Mouse (Mus musculus) retina, postnatal 7 days (tissue): ENCODE results near the gene Gm44511.
"Not testable (repeated sequence)": the region's sequence is repeated elsewhere in the genome, so short reads cannot be mapped to it uniquely, and the experiment has no call there.

Experiments
- DNase-seq: peaks from one replicate; pipeline ENCODE4 v3.0.0-alpha.2; 2012; ENCODE audit warnings: low read depth, low spot score

Gm44511 gene

DNA sequence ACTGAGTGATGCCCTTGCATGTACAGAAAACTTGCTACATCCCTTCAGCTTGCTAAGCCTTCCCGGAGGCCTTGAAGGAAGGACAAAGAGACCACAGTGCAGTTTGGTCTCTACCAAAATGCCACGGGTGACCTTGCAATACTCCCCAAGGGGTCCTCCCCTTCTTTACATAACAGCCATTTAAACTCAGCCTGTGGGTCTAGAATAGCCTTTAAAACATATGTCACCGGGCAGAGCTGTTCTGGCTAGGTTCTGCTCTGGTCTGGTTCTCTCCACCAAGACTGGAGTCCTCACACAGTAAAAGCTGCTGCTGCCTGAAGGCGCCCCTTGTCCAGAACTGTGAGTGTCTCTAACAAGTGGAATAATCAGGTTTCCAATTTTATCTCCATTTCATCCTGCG lies 25.4 kb downstream of the Gm44511 start:
- DNase-seq, result not testable (repeated sequence)

DNA sequence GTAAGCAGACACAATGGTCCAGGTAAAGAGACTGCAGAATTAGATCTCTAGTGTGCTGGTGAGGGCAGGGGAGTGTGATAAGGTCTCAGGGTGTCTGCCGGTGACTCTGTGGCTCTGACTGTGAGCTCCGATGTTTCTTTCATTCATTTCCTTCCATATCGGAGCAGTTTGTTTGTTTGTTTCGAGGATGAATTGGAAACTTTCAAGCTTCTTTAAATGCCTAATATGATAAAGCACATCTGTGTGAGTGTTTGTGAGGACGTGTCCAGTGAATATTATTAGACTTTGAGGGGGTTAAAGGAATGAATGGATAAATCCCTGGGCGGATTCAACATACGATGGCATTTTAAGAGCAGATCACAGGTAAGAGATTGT lies 26.2 kb downstream of the Gm44511 start:
- DNase-seq, result no peak

DNA sequence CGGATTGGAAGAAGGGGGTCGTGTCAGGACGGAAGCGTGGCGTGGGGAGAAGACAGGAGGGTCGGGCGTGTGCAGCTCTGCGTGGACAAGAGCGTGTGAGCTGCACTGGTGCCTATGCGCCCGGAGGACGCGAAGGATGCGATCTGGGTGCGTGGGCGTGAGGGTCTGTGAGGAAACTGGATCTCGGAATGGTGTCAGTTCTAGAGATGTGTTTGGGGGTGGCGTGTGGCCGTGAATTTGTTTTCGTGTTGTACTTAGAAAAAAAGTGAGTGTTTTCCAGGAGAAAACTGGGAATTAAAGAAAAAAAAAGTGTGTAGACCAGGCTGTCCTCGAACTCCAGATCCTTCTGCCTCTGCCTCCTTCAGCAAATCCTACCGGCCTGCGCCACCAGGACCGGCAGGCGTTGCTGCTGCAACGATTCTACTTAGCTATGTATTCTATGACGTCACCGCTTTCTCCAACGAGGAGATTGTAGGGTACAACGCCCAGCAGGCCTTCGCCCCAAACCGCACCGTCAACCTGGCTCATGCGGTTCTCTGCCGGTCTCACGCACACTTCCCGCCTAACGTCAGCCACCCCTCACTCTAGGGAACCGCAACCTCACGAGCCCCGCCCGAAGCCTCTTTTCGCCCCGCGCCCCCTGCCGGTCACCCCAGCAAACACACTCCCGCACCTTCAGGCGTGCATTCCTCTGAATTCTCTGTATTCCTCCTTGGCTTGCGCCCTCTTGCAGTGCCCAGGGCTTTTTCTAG lies 26.8 kb downstream of the Gm44511 start:
- DNase-seq, result peak; percentile 90

DNA sequence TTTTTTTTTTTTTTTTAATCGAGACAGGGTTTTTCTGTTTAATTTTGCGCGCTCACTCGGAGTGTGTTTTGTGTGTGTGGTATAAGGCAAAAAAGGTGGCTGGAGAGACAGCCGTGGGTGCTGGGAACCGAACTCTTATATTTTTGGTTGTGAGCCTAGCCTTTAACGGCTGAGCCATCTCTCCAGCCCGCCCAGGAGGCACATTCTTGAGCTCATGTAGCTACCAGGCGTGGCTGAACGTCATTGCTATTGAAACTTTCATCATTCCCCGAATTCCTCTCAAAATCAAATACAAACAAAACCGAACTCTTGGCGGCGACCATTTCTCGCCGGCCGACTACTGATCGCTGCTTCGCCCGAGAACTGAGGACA lies 27.4 kb downstream of the Gm44511 start:
- peak; percentile 69 for DNase-seq

DNA sequence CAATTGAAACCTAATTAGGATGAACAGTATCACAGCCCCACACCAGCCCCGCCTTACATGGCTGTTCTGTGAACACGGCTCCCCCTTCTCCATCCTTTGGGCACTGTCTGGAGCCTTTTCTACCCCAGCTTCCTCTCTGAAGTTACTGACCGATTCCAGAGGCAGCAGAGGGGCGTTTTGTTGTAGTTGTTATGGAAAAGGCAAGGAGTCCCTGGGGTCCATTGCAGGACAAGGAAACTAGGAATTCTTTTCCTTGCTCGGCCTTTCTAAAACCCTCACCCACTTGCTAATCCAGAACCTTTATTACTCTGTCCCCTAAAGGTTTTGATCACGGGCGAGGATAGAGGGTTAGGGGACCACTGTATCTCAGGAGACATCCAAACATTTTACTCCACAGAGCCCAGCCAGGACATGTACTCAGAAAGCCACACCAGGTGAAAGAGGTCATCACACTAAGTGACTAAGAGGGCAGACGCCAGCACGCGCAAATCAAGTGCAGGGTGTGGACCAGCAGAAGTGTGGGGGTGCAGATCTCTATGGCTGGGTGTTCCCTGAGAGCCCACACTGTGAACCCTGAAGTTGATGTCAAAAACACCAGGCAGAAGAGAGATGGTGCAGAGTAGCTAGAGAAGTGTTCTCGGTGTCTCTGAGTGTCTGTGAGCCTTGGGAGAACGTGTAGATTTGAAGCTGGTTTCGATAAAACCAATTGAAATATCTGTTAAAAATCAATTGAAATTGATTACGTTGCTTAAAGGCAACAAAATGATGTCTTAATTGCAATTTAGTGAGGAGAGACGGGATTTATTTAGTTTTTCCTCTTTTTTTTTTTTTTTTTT lies 28.0 kb downstream of the Gm44511 start:
- DNase-seq, result no peak

DNA sequence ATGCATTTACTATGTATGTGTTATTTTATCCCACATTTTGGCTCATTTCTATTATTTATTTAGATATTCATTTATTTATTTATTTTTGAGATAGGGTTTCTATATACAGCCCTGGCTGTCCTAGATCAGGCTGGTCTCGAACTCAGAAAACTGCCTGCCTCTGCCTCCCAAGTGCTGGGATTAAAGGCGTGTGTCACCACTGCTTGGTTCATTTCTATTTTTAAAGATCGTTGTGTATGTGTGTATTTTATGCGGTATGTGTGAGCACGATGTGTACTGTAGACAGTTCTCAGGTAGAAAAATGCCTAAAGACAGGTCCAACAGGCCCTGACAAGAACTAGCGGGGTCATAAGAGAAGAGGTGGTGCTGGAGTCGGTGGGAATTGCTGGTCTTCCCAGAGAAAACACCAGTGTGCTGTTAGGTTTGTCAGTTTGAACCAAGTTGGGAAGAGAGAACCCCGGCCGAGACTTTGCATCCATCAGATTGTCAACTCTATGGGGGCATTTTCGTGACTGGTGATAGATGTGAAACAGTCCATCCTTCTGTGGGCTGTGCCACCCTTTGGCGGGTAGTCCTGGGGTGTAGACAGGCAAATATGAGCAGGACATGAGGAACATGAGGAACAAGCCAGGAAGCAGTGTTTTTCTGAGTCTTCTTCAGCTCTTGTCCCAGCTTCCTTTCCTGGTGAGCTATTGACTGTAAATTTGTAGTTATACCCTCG lies 28.8 kb downstream of the Gm44511 start:
- no peak for DNase-seq

DNA sequence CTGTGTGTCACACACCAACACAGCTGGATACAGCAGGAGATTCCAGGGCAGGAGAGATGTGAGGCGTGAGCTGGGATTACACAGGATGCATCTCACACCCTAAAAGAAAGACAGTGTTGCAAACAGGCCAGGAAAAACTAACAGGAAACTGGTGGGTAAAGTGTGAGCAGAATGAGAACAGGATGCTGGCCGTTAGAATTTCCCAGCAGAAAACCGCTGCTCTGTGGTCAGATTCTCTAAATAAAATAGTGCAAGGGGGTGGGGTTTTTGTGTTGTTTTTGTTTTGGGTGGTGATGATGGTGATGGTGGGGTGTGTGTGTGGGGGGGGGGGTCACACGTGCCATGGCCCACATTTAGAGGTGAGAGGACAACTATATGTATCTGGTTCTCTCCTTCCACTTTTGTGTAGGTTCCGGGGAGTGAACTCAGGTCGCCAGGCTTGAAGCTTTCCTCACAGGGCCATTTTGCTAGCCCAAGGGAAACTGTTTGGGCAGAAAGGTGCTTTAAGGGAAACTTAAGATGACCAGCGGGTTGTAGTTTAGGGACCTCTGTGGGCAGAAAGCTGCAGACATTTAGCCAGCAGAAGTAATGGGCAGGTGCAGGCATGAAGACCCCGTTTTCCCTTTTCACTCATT lies 29.7 kb downstream of the Gm44511 start:
- DNase-seq, result no peak

DNA sequence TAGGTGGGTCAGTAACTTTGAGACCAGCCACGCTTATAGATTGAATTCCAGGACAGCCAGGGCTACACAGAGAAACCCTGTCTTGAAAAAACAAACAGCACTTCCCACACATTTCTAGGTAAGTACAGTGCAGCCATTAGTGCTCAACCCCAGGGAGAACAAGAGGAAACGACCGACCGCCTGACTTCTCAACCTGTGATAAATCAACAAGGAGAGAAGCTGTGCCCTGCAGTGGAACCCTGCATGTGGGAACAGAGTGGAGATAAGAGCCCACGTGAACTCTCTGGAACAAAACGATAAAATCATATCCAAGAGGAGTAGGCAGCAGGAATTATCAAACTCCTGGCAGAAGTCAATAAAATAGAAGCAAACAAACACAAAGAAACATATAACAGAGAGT lies 32.4 kb downstream of the Gm44511 start:
- no peak for DNase-seq

DNA sequence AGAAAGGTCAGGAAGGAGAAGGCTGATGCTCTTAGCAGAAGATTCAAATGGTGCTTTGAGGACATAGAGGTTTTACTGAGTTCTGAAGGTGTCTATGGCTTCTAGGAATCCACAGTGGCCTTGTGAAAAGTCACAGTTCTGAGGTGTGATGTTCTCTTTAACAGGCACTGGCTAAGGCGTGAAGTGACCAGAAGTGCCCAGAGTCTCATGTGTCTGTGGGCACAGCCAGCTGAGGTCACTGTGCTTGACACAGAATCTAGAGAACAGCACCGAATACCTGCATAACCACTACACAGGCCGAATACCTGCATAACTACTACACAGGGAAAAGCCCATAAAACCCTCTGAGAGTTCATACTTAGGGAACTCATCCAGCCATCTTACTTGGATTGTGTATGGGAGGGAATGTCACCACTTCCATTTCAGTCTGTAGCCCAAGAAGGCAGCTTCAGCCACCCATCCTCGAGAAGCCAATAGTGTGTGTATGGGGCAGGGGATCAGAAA lies 35.6 kb downstream of the Gm44511 start:
- not testable (repeated sequence) for DNase-seq

DNA sequence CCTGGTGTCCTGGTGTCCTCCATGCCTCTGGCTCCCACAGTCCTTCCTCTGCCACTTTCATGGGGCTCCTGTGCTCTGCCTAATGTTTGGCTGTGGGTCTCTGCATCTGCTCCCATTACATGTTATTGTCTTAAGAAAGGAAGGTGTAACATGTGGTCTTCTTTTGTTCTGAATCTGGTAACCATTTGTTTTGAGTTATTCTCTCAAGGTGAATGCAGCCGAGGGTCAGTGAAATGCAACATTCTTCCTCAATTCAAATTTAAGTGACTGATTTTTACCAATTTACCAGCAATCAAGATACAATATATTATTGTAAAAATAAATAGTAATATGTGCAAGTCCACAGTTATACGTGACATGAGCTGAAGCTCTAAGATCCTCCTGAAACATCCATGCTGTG lies 37.0 kb downstream of the Gm44511 start, which contains the start of gene Klrb1c:
Gene Klrb1c, minus strand, starts transcription at position 101 of the 400 bp plus-strand sequence.
- no peak for DNase-seq

DNA sequence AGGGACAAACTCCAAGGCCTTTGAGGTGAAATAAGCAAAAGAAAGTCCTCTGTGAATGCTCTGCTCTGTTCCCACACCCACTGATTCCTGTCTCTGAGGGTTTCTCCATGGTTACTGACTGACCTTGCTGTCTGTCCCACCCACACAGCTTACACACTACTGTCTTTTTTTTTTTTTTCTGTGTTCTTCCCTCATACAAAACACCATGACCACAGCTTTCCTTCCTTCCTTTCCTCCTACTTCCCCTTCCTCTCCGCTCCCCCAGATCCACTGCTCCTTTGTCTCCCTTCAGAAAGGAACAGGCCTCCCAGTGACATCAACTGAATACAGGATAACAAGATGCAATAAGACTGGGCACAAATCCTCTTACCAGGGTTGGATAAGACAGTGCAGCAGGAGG lies 37.6 kb downstream of the Gm44511 start:
- no peak for DNase-seq

DNA sequence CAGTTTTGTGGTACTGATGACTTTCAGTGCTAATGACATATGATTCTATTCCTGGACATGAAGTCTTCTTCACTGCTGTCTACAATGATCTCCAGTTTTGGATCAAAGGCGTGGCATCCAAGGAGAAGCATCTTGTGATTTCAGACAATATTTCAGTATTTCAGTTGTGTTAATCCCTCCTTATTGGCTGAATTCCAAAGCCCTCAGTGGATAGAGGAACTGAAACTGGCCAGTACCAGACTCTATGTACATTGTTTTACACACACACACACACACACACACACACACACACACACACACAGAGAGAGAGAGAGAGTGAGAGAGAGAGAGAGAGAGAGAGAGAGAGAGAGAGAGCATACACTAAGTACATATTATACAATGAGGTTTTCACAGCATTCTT lies 39.7 kb downstream of the Gm44511 start:
- not testable (repeated sequence) for DNase-seq

DNA sequence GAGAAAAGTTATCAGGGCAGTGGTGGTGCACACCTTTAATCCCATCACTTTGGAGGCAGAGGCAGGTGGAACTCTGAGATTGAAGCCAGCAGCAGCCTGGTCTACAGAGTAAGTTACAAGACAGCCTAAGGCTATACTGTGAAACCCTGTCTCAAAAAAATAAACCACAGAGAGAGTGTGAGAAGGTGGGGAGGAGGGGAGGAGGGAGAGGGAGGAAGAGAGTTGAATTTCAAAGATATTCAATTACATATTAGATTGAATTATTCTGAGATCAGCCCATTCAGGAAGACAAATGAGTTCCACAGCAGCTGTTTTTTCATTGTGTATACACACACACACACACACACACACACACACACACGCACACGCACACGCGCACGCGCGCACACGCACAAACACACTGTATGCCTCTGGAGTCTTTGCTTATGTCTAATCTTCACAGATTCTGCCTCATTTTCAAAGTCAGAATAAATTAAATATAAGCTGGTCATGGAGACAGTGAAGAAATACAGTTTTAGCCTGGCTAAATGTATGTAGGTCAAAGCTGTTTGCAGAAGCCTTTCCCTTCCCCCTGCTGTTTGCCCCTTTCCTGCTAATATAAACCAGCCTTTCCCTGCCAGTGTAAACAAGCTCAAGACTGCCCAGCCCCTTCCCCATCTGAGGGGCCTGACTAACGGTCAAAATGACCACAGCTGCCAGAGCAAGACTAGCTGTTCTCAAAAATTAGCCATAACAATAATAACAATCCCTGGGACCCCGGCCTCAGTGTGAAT lies 56.4 kb downstream of the Gm44511 start:
- DNase-seq, result peak; percentile 19

DNA sequence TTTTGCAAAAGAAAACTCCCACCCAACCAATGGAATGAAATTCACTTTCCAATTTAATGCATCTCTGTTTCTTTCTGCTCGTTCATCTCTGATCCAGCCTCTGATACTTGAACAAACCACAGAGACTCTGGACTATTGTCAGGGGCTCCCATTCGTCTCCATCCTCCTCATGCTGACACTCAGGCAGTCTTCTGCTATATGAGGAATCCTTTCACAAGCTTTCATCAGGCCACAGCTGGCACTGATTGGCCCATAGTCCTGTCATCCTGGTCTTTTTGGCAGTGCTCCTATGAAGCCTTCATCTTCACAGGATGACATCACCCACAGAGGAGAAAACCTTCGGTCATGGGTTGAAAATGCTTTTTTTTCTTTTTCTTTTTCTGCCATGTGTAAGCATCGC lies 58.1 kb downstream of the Gm44511 start:
- no peak for DNase-seq

DNA sequence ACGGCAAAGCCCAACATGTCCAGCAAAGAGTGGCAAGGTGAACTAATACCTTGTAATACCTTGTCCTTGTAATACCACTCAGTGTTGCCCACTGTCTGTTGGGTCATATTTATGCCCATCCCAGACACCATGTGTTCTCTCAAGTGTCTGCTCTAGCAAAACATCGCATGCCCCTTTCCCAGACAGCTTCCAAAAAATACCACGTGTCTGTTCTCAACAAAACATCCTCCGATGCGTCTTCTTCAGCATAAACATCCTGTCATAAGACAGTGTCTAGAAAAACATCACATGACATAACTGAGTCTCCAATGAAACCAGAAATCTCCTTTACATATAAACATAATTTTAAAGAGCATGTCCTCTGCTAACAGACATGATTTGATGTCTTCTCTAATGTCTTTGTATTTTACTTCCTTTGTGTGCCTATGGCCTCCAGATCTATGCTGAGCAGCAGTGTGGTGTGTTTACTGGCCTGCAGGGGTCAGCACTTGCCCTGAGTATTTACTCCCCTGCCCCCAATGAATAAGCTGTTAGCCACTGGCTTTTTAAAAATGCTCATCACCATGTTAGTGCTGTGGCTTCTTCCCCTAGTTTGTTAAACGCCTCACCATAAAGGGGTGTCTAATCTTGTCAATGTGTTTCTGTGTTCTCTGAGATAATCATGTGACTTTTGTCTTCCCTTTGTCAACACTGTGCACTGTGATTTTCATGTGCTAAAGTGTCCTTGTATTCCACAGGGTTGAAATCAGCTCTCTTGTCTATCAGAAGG lies 59.4 kb downstream of the Gm44511 start:
- peak; percentile 60 for DNase-seq

DNA sequence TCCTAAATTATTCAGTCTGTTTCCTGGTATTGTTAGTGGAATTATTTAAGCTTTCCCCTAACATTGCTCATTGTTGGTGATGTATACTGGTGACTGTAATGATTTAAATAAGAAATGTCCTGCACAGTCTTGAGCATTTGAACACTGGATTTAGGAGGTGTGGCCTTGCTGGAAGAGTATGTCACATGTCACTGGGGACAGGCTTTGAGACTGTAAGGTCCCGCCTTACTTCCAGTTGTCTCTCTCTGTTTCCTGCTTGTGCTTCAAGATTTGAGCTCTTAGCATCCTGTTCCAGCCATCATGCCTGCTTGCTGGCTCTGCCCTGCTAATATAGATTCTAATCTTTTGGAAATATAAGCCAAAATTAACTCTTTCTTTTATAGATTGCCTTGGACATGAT lies 60.9 kb downstream of the Gm44511 start:
- DNase-seq, result no peak

DNA sequence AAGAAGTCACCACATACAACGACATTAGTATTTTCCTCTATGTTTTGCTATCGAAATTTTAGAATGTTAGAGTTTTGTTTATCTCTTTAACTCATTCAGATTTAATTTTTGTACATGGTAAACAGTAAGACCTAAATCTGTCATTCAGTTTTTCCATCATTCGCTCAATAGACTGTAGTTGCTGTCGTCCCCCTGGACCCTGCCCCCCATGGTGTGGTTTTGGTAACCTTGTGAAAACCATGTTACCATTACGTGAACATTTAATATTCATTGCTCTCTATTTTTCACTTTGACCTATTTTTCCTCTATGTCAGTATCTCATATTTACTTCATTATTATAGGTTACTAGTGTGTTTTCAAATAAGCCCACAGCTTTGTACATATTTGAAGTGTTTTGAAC lies 61.5 kb downstream of the Gm44511 start:
- no peak for DNase-seq

DNA sequence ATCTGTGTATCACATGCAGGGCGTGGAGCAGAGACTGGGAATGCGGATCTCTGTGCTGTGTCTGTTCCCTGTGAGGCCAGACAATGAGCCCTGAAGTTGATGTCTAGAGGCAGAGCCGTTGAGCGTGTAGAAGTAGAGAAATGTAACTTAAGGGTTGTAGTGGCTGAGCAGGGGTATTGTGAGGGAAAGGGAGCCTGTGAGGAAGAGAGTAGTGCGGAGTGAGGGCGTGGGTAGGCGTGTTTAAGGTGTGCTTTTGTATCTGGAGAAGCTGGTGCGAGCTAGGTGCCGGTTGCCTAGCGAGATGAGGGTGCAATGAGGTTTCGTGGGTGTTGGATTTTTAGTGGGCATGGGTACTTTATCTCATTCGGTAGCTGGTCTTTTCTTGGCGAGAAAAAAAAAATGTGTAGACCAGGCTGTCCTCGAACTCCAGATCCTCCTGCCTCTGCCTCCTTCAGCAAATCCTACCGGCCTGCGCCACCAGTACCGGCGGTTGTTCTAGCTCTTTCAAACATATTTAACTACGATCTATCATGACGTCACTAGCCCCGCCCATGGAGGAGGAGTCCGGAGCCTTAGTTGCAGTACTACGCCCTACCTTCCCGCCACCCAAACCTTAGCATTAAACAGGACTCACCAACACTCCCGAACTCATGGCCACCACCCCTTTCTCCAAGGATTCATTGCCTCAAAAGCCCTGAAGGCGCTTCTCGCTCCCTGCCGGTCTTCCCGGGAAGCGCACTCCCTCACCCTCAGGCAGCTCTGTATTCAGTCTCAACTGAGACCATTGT lies 62.2 kb downstream of the Gm44511 start:
- DNase-seq, result peak; percentile 96
